Mouse (Mus musculus): ENCODE measurements at regions not wholly inside any gene's neighbourhood (a gene's known extent, or its start where the extent isn't known, plus 50 kb on each side); places are given as distances from the start of the nearest gene placed in this dataset.

- TF ChIP-seq EP300 (IDR thresholded peaks at IDR 0.05; ENCODE audit: low read depth) (no peak), CTCF (IDR thresholded peaks at IDR 0.05; ENCODE audit: low read depth) (no peak)
Measured at GRCm38 (mm10) chr7:129918240-129919200, 326.9 kb downstream of the Wdr11 start.
